Mouse (Mus musculus) v-Abl transformed pro-B cells (cell line): Measurements from ENCODE around the gene C2cd4a.

ENCODE experiments used
- in situ Hi-C, 2 experiments: fragments of 400-800 bp; cut with MboI; formaldehyde crosslinking; loops; one replicate each; pipeline ENCODE4 v1.15.1; 2025; ENCODE audit not compliant: unreplicated experiment in 2 of 2

C2cd4a gene

GRCm38 (mm10) chr9:67832046-67832605, at the start of gene C2cd4a:
C2cd4a (minus strand) TSS chr9:67832330.
- in situ Hi-C loops, result loop anchor here (5.0 to 25.0 kb wide), 2 partner anchors 140 to 1555 kb away; partner anchors contain the start of gene Ice2 (in 1 of the 2)

- in situ Hi-C loops, result no loop called here
These were observed 46.2 kb upstream of the C2cd4a start for GRCm38 (mm10) chr9:67878197-67878769.

GRCm38 (mm10) chr9:67877081-67877718, 45.1 kb upstream of the C2cd4a start:
- in situ Hi-C loops, result no loop called here

GRCm38 (mm10) chr9:67875337-67875736, 43.2 kb upstream of the C2cd4a start:
- in situ Hi-C loops, result no loop called here

- in situ Hi-C loops, result no loop called here
These were observed 42.5 kb upstream of the C2cd4a start for GRCm38 (mm10) chr9:67874522-67875222.

GRCm38 (mm10) chr9:67869691-67870450, 37.7 kb upstream of the C2cd4a start:
- in situ Hi-C loops, result no loop called here

- in situ Hi-C loops, result no loop called here
These were observed 35.3 kb upstream of the C2cd4a start for GRCm38 (mm10) chr9:67867411-67867810.

- in situ Hi-C loops, result no loop called here
These were observed 33.3 kb upstream of the C2cd4a start for GRCm38 (mm10) chr9:67865411-67865810.

GRCm38 (mm10) chr9:67864011-67864410, 31.9 kb upstream of the C2cd4a start:
- in situ Hi-C loops, result no loop called here

GRCm38 (mm10) chr9:67863332-67863731, 31.2 kb upstream of the C2cd4a start:
- in situ Hi-C loops, result no loop called here

GRCm38 (mm10) chr9:67860273-67860672, 28.1 kb upstream of the C2cd4a start:
- in situ Hi-C loops, result no loop called here

GRCm38 (mm10) chr9:67851150-67851549, 19.0 kb upstream of the C2cd4a start:
- in situ Hi-C loops, result no loop called here

GRCm38 (mm10) chr9:67849846-67850245, 17.7 kb upstream of the C2cd4a start:
- in situ Hi-C loops, result loop anchor here in 1 of 2 experiments (25.0 kb wide), 1 partner anchor 1537 kb away; the partner anchor contains the start of gene Ice2

- in situ Hi-C loops, result loop anchor here in 1 of 2 experiments (25.0 kb wide), 1 partner anchor 1538 kb away; the partner anchor contains the start of gene Ice2
These were observed 17.3 kb upstream of the C2cd4a start for GRCm38 (mm10) chr9:67849397-67849796.

GRCm38 (mm10) chr9:67847606-67848005, 15.5 kb upstream of the C2cd4a start:
- in situ Hi-C loops, result loop anchor here in 1 of 2 experiments (25.0 kb wide), 1 partner anchor 1540 kb away; the partner anchor contains the start of gene Ice2

GRCm38 (mm10) chr9:67846089-67846488, 14.0 kb upstream of the C2cd4a start:
- in situ Hi-C loops, result loop anchor here in 1 of 2 experiments (25.0 kb wide), 1 partner anchor 1541 kb away; the partner anchor contains the start of gene Ice2

GRCm38 (mm10) chr9:67845648-67846047, 13.5 kb upstream of the C2cd4a start:
- in situ Hi-C loops, result loop anchor here in 1 of 2 experiments (25.0 kb wide), 1 partner anchor 1542 kb away; the partner anchor contains the start of gene Ice2

GRCm38 (mm10) chr9:67845012-67845411, 12.9 kb upstream of the C2cd4a start:
- in situ Hi-C loops, result loop anchor here in 1 of 2 experiments (25.0 kb wide), 1 partner anchor 1542 kb away; the partner anchor contains the start of gene Ice2

- in situ Hi-C loops, result loop anchor here in 1 of 2 experiments (25.0 kb wide), 1 partner anchor 1545 kb away; the partner anchor contains the start of gene Ice2
These were observed 10.7 kb upstream of the C2cd4a start for GRCm38 (mm10) chr9:67842797-67843196.
